Mouse (Mus musculus) bone marrow macrophage, adult 2 months (primary cell): ENCODE results near the gene Tmem259.

Experiments used
- CTCF ChIP-seq: IDR thresholded peaks from 2 replicates; pipeline ENCODE4 v1.5.1; 2012; ENCODE audit warnings: low read depth, mild to moderate bottlenecking, low read length, moderate library complexity
- POLR2A ChIP-seq: IDR thresholded peaks from 2 replicates; pipeline ENCODE4 v1.6.1; 2012; ENCODE audit warnings: mild to moderate bottlenecking, low read depth, low read length, borderline replicate concordance

DNA sequence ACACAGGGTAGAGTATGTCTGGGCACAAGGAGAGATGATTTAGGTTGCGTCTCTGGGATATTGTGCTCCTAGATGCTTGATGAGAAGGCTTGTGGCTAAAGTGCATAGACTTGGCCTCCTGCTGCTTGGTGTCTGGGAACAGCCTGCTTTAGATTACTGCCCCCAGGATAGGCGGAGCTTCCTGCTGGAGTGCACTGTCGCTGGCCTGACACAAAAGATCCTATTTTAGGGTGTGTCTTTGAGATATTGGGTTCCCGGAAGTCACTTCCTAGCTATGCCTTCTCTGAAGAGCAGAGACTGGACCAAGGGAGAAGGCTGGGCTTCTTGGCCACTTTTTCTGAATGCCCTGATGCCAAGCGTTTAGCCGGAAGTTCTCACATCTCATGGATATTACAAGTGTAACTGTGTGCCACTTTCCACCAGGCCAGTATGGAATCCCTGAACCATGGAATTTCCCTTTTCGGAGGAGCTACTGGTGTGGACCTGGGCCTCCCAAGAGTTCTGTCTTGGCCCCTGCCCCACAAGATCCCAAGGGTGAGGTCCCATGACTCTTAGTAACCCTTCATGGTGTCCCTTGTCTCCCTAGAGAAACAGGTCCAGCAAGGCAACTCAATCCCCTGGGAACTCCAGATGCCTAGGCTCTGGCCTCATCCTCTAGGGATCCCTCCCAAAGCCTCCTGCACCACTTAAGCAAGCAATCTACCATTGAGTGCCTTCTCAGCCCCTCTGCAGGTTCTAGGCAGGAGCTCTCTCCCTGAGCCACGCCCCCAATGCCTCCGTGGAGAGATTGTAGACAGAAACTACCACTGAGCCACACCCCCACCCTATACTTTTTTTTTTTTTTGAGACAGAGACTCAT lies 19.5 kb upstream of the Tmem259 start:
- TF ChIP-seq CTCF (no peak), POLR2A (no peak)
